ENCODE assay signal across 8 mouse cellular contexts in the genomic region with DNA sequence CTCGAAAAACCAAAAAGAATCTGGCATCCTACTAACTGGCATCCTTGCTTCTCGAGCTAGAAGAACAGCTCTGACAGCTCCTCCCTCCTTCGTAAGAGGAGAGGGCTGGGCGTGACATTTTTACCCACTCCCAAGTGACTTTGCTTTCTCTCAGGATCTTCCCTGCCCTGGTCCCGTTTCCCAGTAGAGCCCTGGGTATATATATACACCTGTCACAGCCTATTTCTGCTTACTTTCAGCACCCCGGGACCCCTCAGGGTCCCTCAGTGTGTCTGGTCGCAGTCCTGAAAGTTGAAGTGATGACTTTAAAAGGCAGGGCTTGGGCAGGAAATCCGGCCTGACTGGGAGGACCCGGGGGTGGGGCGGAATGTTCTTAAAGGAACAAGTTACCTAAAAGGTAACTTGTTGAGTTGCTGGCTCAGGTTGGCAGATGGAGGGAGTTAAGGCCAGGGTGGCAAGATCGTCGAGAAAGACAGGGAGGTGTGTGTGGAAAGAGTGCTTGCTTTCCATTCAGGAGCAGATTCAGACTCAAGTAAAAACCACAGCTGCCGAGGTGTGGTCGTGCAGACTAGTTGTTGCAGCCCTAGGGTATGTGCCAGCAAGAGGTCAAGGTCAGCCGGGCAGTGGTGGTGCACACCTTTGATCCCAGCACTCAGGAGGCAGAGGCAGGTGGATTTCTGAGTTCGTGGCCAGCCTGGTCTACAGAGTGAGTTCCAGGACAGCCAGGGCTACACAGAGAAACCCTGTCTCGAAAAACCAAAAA. TPM values are rescaled to one million over a fixed set of nuclear protein-coding genes. Genes with fewer than 3 reads are reported as not detected.
A peak's percentile ranks its signal among the peaks of the same experiment; 100 is the strongest.
DNase-seq lines count a peak whose midpoint lies in the region; ATAC-seq and TF ChIP-seq lines count a peak whose summit lies in the region.

A gene (minus strand): TSS at position 312 of the 763 bp plus-strand sequence.

- peaks cover 19% of the 10 kb centered on the region for H3K4me1 ChIP-seq in embryonic facial prominence, embryonic 10.5 days
- peaks cover 8% of the 10 kb centered on the region for H3K4me1 ChIP-seq in limb, embryonic 15.5 days
- peaks cover 5% of the 10 kb centered on the region; the same call in 1 of the 2 replicates for H3K4me1 ChIP-seq in midbrain, postnatal 0 days (ENCODE audit: insufficient read depth, low read length)

- peak within 1 kb of the TSS; percentile 69 for H3K27ac ChIP-seq in embryonic facial prominence, embryonic 10.5 days (replicated peaks)
- H3K27ac ChIP-seq in limb, embryonic 15.5 days = peak within 1 kb of the TSS; percentile 67; the same call in 1 of the 2 replicates
- H3K27ac ChIP-seq in midbrain, postnatal 0 days (ENCODE audit: low read depth, low read length) = 0 out of 2 replicates have a peak within 1 kb of the TSS, but pooled peaks have one; percentile 38

- H3K36me3 ChIP-seq in embryonic facial prominence, embryonic 10.5 days (replicated peaks) = no peaks in the 10 kb centered on the region
- no peaks in the 10 kb centered on the region for H3K36me3 ChIP-seq in limb, embryonic 15.5 days
- no peaks in the 10 kb centered on the region for H3K36me3 ChIP-seq in midbrain, postnatal 0 days (ENCODE audit: insufficient read depth, low read length)

- WGBS in embryonic facial prominence, embryonic 10.5 days = 21% methylated on average over 17 of the region's 17 CpGs
- WGBS in limb, embryonic 15.5 days = 15% methylated on average over 17 of the region's 17 CpGs
- 24% methylated on average over 17 of the region's 17 CpGs for WGBS in midbrain, postnatal 0 days

- no peaks in the 10 kb centered on the region for H3K27me3 ChIP-seq in embryonic facial prominence, embryonic 10.5 days (replicated peaks; ENCODE audit: low read depth, poor library complexity, severe bottlenecking)
- no peaks in the 10 kb centered on the region for H3K27me3 ChIP-seq in limb, embryonic 15.5 days
- H3K27me3 ChIP-seq in midbrain, postnatal 0 days (ENCODE audit: insufficient read depth, low read length) = no peaks in the 10 kb centered on the region

- peak; percentile 86 for ATAC-seq in granulocyte monocyte progenitor cell, adult 5-6 weeks (replicated peaks; ENCODE audit: poor library complexity, severe bottlenecking)
- peak; percentile 66; the same call in 1 of the 2 replicates for ATAC-seq in limb, embryonic 15.5 days (ENCODE audit: insufficient number of reproducible peaks, low FRiP score, low TSS enrichment, low read depth)
- ATAC-seq in midbrain, postnatal 0 days (ENCODE audit: low FRiP score) = peak; percentile 69; the same call in 1 of the 2 replicates

- no peaks in the 10 kb centered on the region for H3K9me3 ChIP-seq in embryonic facial prominence, embryonic 10.5 days
- H3K9me3 ChIP-seq in limb, embryonic 15.5 days = no peaks in the 10 kb centered on the region
- H3K9me3 ChIP-seq in midbrain, postnatal 0 days (ENCODE audit: low read length) = no peaks in the 10 kb centered on the region

- peak within 1 kb of the TSS; percentile 65 for H3K4me3 ChIP-seq in embryonic facial prominence, embryonic 10.5 days
- peak within 1 kb of the TSS; percentile 65 for H3K4me3 ChIP-seq in limb, embryonic 15.5 days
- peak within 1 kb of the TSS; percentile 54 for H3K4me3 ChIP-seq in midbrain, postnatal 0 days (ENCODE audit: low read depth, low read length)

- H3K9ac ChIP-seq in limb, embryonic 15.5 days = peak within 1 kb of the TSS; percentile 49
- peak within 1 kb of the TSS; percentile 54 for H3K9ac ChIP-seq in midbrain, postnatal 0 days (replicated peaks; ENCODE audit: low read length, poor library complexity, severe bottlenecking)

- peak; percentile 77 for DNase-seq in layer of hippocampus, adult 11-12 months (ENCODE audit: low spot score)
- DNase-seq in layer of hippocampus, adult 9-10 months (ENCODE audit: low spot score) = no peak
- DNase-seq in embryonic facial prominence, embryonic 10.5 days (ENCODE audit: low spot score) = peak; percentile 74
- DNase-seq in kidney, adult 11 months = peak; percentile 90
- DNase-seq in midbrain, postnatal 0 days (ENCODE audit: low spot score) = peak; percentile 80
- DNase-seq in spleen, postnatal 14 days (ENCODE audit: low spot score in 2 of 2) = peak; percentile 55 to 70

- TF ChIP-seq CTCF in midbrain, postnatal 0 days (IDR thresholded peaks at IDR 0.05) = no peak

- peak within 1 kb of the TSS; percentile 55 for H3K4me2 ChIP-seq in limb, embryonic 15.5 days
- H3K4me2 ChIP-seq in midbrain, postnatal 0 days (ENCODE audit: low read depth, low read length, poor library complexity, severe bottlenecking) = peak within 1 kb of the TSS; percentile 51

RNA-seq across cellular contexts. Expression of the gene that starts here (rescaled TPM):
- polyA plus RNA-seq in embryonic facial prominence, embryonic 10.5 days (2016; fragmentation: Nextera tagmentation; extraction: Ambion mirVana) = 3.3 and 3.7 TPM in 2 replicates
- total RNA-seq in granulocyte monocyte progenitor cell, adult 5-6 weeks (2014; fragmentation: Nextera tagmentation) = 1.8 and 1.9 TPM in 2 replicates
- 3.1 and 3.4 TPM in 2 replicates for total RNA-seq in granulocyte monocyte progenitor cell, adult 5-6 weeks (2017)
- polyA plus RNA-seq in limb, embryonic 15.5 days (2015; fragmentation: Nextera tagmentation; extraction: Ambion mirVana) = 7.5 and 8.2 TPM in 2 replicates
- 13.9 and 14.1 TPM in 2 replicates for total RNA-seq in midbrain, postnatal 0 days (2014; rRNA removed)
- polyA plus RNA-seq in midbrain, postnatal 0 days (2015; fragmentation: Nextera tagmentation; extraction: Ambion mirVana) = 6.5 and 6.7 TPM in 2 replicates
